Mouse (Mus musculus): ENCODE results near the gene Stk11.

Gene Stk11

GRCm38 (mm10) chr10:80144864-80145838 lies 29.5 kb downstream of the Stk11 start:
- DNase-seq (ENCODE audit: low spot score): peak; percentile 72

- no peak for DNase-seq (ENCODE audit: low spot score)
These were observed 30.3 kb downstream of the Stk11 start for GRCm38 (mm10) chr10:80145896-80146295.

- DNase-seq (ENCODE audit: low spot score): no peak
These were observed 31.0 kb downstream of the Stk11 start for GRCm38 (mm10) chr10:80146568-80147011.

- DNase-seq (ENCODE audit: low spot score): no peak
These were observed 31.6 kb downstream of the Stk11 start for GRCm38 (mm10) chr10:80147146-80147718.

GRCm38 (mm10) chr10:80147719-80148601 lies 32.4 kb downstream of the Stk11 start, which contains the start of gene Midn:
Gene Midn, plus strand, starts transcription at chr10:80148272.
- DNase-seq (ENCODE audit: low spot score): peak; percentile 85

GRCm38 (mm10) chr10:80148610-80149290 lies 33.1 kb downstream of the Stk11 start:
- peak; percentile 95 for DNase-seq (ENCODE audit: low spot score)

GRCm38 (mm10) chr10:80149291-80150225 lies 34.0 kb downstream of the Stk11 start:
- peak; percentile 89 for DNase-seq (ENCODE audit: low spot score)

- DNase-seq (ENCODE audit: low spot score): peak; percentile 50
These were observed 34.9 kb downstream of the Stk11 start for GRCm38 (mm10) chr10:80150226-80151210.

GRCm38 (mm10) chr10:80151211-80152034 lies 35.8 kb downstream of the Stk11 start:
- peak; percentile 50 for DNase-seq (ENCODE audit: low spot score)

GRCm38 (mm10) chr10:80152071-80152872 lies 36.7 kb downstream of the Stk11 start:
- DNase-seq (ENCODE audit: low spot score): peak; percentile 38

- peak; percentile 47 for DNase-seq (ENCODE audit: low spot score)
These were observed 37.3 kb downstream of the Stk11 start for GRCm38 (mm10) chr10:80152873-80153260.

- DNase-seq (ENCODE audit: low spot score): no peak
These were observed 38.1 kb downstream of the Stk11 start for GRCm38 (mm10) chr10:80153713-80154112.

- DNase-seq (ENCODE audit: low spot score): no peak
These were observed 38.8 kb downstream of the Stk11 start for GRCm38 (mm10) chr10:80154384-80154783.

GRCm38 (mm10) chr10:80155277-80155676 lies 39.7 kb downstream of the Stk11 start:
- DNase-seq (ENCODE audit: low spot score): no peak

- DNase-seq (ENCODE audit: low spot score): no peak
These were observed 40.6 kb downstream of the Stk11 start for GRCm38 (mm10) chr10:80156002-80156751.

- no peak for DNase-seq (ENCODE audit: low spot score)
These were observed 41.1 kb downstream of the Stk11 start for GRCm38 (mm10) chr10:80156752-80157053.

Measured in urinary bladder, postnatal 25 days (tissue).